Mouse (Mus musculus) cortical plate, adult 2 months (tissue): ENCODE data around the gene Gm49322.

Experiments
- CTCF ChIP-seq: fragments of 200-500 bp; IDR thresholded peaks from 2 replicates; pipeline ENCODE4 v1.5.1; 2011; ENCODE audit warnings: mild to moderate bottlenecking, control low read depth, low read length; ENCODE audit not compliant: insufficient read depth; ENCODE audit errors: extremely low read depth
- POLR2A ChIP-seq: fragments of 200-500 bp; IDR thresholded peaks from 2 replicates; pipeline ENCODE4 v1.6.1; 2011; ENCODE audit warnings: mild to moderate bottlenecking, low read length, control low read depth; ENCODE audit not compliant: insufficient read depth; ENCODE audit errors: extremely low read depth

- no peak for TF ChIP-seq CTCF
- no peak for TF ChIP-seq POLR2A
These were observed 34.7 kb upstream of the Gm49322 start for GRCm38 (mm10) chr10:80570871-80571836.
